Mouse (Mus musculus) heart, embryonic 10.5 days (tissue): ENCODE data around the gene Olfr12. TPM values are rescaled to one million over a fixed set of nuclear protein-coding genes. Genes with fewer than 3 reads are reported as not detected.

ENCODE experiments used
- DNase-seq: peaks from one replicate; pipeline ENCODE4 v3.0.0-alpha.2; 2017; ENCODE audit warnings: low spot score
- H3K27ac ChIP-seq: fragments of 300-500 bp; sonication (generic); 2 replicates; pipeline ENCODE4 v1.5.1; 2016; ENCODE audit warnings: mild to moderate bottlenecking
- H3K27me3 ChIP-seq: fragments of 300-500 bp; sonication (generic); 2 replicates; pipeline ENCODE4 v1.6.1; 2016; ENCODE audit warnings: mild to moderate bottlenecking; ENCODE audit not compliant: poor library complexity, insufficient read depth, severe bottlenecking
- H3K36me3 ChIP-seq: fragments of 300-500 bp; sonication (generic); 2 replicates; pipeline ENCODE4 v1.6.1; 2016; ENCODE audit warnings: mild to moderate bottlenecking, moderate library complexity
- H3K4me1 ChIP-seq: fragments of 300-500 bp; sonication (generic); 2 replicates; pipeline ENCODE4 v1.6.1; 2016; ENCODE audit warnings: mild to moderate bottlenecking
- H3K4me3 ChIP-seq: fragments of 300-500 bp; sonication (generic); 2 replicates; pipeline ENCODE4 v1.5.1; 2016; ENCODE audit warnings: mild to moderate bottlenecking, moderate library complexity
- H3K9me3 ChIP-seq: fragments of 300-500 bp; sonication (generic); 2 replicates; pipeline ENCODE4 v1.6.1; 2016; ENCODE audit warnings: mild to moderate bottlenecking, moderate library complexity
- WGBS: fragments of 180-500 bp; shearing (Covaris S2); methylation state at CpG from one replicate; pipeline ENCODE4 v1.1.7; 2016; 5-methylcytosine and 5-hydroxymethylcytosine counted together
- polyA plus RNA-seq: library from polyadenylated mRNA; unstranded; fragments of >200 nt; fragmentation: Nextera tagmentation; extraction: Ambion mirVana; gene quantifications from 2 replicates; pipeline ENCODE4 v1.2.1, GENCODE M21; 2016

Gene Olfr12
- polyA plus RNA-seq, 1 experiment from 2014 or later = not detected

GRCm38 (mm10) chr1:92669430-92669829 is 51.8 kb downstream of the Olfr12 start:
- Histone ChIP-seq H3K27me3 (peaks cover 35% of the 10 kb centered on the region), H3K4me3 (no peak overlapping the region), H3K27ac (no peak overlapping the region), H3K4me1 (no peaks in the 10 kb centered on the region), H3K9me3 (no peaks in the 10 kb centered on the region), H3K36me3 (no peaks in the 10 kb centered on the region)
- WGBS = 82% methylated on average over 3 of the region's 3 CpGs
- DNase-seq = no peak

DNA sequence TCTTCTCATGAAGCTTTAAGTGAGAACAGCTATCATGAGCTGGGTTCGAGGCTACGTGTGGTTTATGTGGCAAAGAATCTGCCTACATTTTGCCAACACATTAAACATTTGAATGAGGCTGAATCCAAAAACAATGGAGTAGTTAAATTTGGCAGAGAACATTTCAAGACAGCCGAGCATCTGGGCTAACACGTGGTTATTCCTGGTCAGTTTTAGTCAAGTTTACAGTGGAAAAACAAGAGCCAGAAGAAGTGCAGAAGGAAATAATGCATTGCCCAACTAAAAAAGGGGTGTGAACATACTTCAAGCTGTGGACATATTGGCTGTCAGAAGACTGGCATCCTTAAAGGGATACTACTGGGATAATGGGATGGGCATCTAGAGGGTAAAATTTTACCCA is 53.7 kb downstream of the Olfr12 start:
- Histone ChIP-seq H3K4me3 (no peak overlapping the region), H3K27me3 (peaks cover 32% of the 10 kb centered on the region; the same call in 1 of the 2 replicates), H3K36me3 (no peaks in the 10 kb centered on the region), H3K27ac (no peak overlapping the region), H3K9me3 (no peaks in the 10 kb centered on the region), H3K4me1 (peaks cover 3% of the 10 kb centered on the region)
- no peak for DNase-seq
- WGBS = 74% methylated on average over 4 of the region's 4 CpGs

Other genes with a start within 250 kb of the Olfr12 start
- 404 and 483 TPM in 2 replicates for gene Ndufa10, start 143.9 kb upstream of the Olfr12 start, polyA plus RNA-seq
- gene Olfr1416, start 132.7 kb upstream of the Olfr12 start, polyA plus RNA-seq = not detected in 2 replicates
- gene Olfr1415, start 121.7 kb upstream of the Olfr12 start, polyA plus RNA-seq = not detected in 2 replicates
- gene Olfr1414, start 99.1 kb upstream of the Olfr12 start, polyA plus RNA-seq = not detected in 2 replicates
- gene Olfr1413, start 46.5 kb upstream of the Olfr12 start, polyA plus RNA-seq = not detected in 2 replicates
- not detected in 2 replicates for gene Olfr1412, start 32.0 kb upstream of the Olfr12 start, polyA plus RNA-seq
- not detected in 2 replicates for gene Olfr1411, start 23.4 kb upstream of the Olfr12 start, polyA plus RNA-seq
- not detected in 2 replicates for gene Olfr1410, start 12.0 kb upstream of the Olfr12 start, polyA plus RNA-seq
- 310 and 346 TPM in 2 replicates for gene Cops9, start 24.2 kb downstream of the Olfr12 start, polyA plus RNA-seq
- 0.08 TPM in 1 of 2 replicates, not detected in the other for gene Otos, start 31.1 kb downstream of the Olfr12 start, polyA plus RNA-seq
- 36.4 and 38.7 TPM in 2 replicates for gene Gpc1, start 213.9 kb downstream of the Olfr12 start, polyA plus RNA-seq